Mouse (Mus musculus) brain, embryonic 14.5 days (tissue): ENCODE data around the gene Clmn. TPM values are rescaled to one million over a fixed set of nuclear protein-coding genes. Genes with fewer than 3 reads are reported as not detected.
A peak's percentile ranks its signal among the peaks of the same experiment; 100 is the strongest.
"Not testable (repeated sequence)": the region's sequence is repeated elsewhere in the genome, so short reads cannot be mapped to it uniquely, and the experiment has no call there.

Experiments
- DNase-seq: peaks from one replicate; pipeline ENCODE4 v3.0.0-alpha.2; 2011; ENCODE audit warnings: low read depth
- CTCF ChIP-seq: fragments of 200-500 bp; IDR thresholded peaks from 2 replicates; pipeline ENCODE4 v1.5.1; 2012; ENCODE audit warnings: inconsistent platforms, mild to moderate bottlenecking, moderate library complexity, borderline replicate concordance; ENCODE audit not compliant: insufficient read depth, insufficient read length; ENCODE audit errors: extremely low read depth
- POLR2A ChIP-seq: fragments of 200-500 bp; IDR thresholded peaks from 2 replicates; pipeline ENCODE4 v1.6.1; 2012; ENCODE audit warnings: mild to moderate bottlenecking, inconsistent platforms, borderline replicate concordance; ENCODE audit not compliant: poor library complexity, insufficient read depth, insufficient read length, severe bottlenecking; ENCODE audit errors: extremely low read depth
- polyA plus RNA-seq: library from polyadenylated mRNA; depleted of rRNA; stranded (reverse); fragments of >200 nt; gene quantifications from 2 replicates; pipeline ENCODE4 v1.2.3, GENCODE M21; 2012

Gene Clmn
- polyA plus RNA-seq, 1 experiment: 3.2 TPM

DNA sequence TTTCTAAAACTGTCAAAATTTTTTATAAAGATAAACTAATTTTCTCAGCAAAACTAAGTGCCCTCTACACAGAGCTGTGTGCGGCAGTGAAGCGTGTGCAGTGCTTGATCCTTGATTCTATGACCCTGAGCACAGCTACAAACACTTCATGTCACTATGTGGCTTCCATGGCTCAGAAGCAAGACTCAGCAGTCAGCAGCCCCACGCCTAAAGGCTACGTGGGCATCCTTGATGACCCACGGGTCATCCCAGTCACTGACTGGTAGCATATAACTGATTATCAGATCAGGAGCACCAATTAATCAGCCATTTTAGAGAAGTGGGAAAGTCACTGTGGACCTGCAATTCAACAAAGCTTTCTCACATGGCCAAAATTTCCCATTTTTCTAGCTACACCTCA, 117.6 kb downstream of the Clmn start:
- TF ChIP-seq CTCF: no peak
- no peak for TF ChIP-seq POLR2A
- no peak for DNase-seq

GRCm38 (mm10) chr12:104746601-104747000, 118.3 kb downstream of the Clmn start:
- no peak for DNase-seq
- TF ChIP-seq CTCF (no peak), POLR2A (no peak)

GRCm38 (mm10) chr12:104743687-104744086, 121.2 kb downstream of the Clmn start:
- TF ChIP-seq POLR2A: no peak
- no peak for TF ChIP-seq CTCF
- peak; percentile 87 for DNase-seq

- DNase-seq: no peak
- TF ChIP-seq CTCF (no peak), POLR2A (no peak)
Measured at GRCm38 (mm10) chr12:104742247-104742646, 122.6 kb downstream of the Clmn start.

DNA sequence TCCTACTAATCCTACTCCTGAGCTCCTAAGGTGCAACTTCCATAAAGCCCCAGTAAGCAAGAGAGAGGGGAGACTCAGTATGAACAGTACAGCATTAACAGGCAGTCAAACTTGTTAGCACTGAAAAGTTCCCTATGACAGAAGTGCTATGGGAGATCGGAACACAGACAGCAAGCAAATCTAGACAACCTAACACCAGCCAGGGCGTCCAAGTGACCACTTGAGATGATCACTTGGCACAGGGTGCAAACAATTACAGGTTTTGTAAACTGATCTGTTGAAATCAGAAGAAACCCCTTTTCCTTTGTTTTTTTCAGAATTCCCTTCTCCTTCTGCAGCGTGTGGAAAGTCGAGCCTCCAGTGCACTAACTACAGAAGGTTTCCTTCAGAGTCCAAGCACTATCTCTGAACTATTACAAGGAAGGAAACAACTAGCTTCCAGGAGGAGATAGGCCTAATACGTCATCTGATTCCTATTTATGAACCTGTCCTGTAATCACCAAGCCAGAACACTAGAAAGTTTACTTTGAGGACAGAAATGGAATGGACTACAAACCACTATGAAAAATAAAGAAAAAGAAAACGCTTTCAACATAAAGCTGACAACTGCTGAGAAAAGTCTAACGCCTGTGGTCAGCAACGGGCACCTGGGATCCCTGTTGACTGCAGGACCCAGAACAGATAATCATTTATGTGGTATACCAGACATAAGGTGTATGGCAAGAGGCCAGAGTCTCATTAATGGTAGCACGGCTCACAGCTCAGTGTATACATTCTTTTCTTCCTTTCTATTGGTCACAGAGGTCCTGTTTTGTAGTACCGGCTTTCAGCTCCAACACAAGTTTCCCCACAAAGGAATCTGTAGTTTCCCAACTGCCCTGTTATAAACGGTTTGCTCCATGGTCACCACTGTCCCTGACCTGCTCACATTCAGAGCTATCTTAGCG, 123.8 kb downstream of the Clmn start:
- TF ChIP-seq CTCF (no peak), POLR2A (no peak)
- DNase-seq: peak; percentile 62

DNA sequence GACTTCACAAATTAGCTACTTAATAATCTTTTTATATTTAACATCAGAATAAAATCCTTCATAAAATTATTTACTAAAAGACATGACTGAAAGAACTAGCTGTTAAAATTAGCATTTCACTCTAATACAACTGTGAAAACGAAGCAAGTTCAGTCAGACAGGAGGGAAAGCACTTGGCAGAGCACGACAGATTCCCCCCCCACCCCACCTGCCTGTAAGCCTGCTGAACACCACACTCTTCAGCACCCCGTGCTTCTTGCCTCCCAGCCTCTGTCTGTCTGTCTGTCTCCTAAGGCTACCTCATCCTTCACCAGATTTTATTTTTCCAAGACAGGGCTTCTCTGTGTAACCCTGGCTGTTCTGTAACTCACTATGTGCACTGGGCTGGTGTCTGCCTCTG, 125.9 kb downstream of the Clmn start:
- peak; percentile 53 for DNase-seq
- TF ChIP-seq CTCF (no peak), POLR2A (no peak)

GRCm38 (mm10) chr12:104738446-104738845, 126.4 kb downstream of the Clmn start:
- TF ChIP-seq CTCF (no peak), POLR2A (no peak)
- DNase-seq: peak; percentile 20

DNA sequence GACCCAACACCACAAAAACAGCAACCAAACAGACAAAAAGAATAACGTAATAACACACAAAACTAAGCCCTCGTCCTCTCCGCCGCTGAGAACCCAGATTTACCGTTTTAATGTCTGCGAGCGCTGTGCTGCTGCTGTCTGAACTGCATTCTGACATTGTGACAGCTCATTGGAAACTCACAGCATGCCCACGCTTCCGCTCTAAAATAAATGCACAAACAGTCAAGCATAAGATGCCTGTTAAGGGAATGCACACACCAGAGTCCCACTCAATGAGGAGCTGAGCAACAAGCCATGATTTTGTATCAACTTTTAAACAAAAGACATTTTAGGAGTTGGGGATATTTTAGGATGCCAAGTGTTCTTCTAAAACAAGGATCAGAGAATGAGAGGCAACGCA, 127.2 kb downstream of the Clmn start:
- TF ChIP-seq POLR2A (no peak), CTCF (no peak)
- peak; percentile 62 for DNase-seq

DNA sequence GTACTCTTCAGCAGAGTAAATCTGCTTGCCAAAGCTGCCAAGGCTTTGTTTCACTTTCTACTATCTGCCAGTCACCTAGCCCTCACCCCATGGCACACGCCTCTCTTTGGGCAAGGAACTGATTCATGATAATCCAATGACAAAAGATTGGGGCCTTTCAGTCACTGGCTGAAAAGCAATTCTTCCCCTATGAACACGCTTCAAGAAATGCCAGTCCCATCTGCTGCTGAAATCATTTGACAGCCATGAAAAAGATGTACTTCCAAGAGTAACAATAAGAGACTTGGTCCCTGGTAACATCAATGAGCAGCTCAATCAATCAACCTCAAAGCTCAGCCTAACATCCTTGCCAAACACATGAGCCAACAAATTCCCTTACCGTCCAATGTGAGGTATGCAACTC, 128.9 kb downstream of the Clmn start:
- peak; percentile 75 for DNase-seq

GRCm38 (mm10) chr12:104733165-104733564, 131.7 kb downstream of the Clmn start:
- TF ChIP-seq POLR2A: no peak
- no peak for TF ChIP-seq CTCF
- DNase-seq: no peak

More for the DNA sequence above, 128.9 kb downstream of the Clmn start:
- no peak for TF ChIP-seq POLR2A
- no peak for TF ChIP-seq CTCF

- DNase-seq: peak; percentile 84
- TF ChIP-seq POLR2A (no peak), CTCF (no peak)
Measured at GRCm38 (mm10) chr12:104731782-104732181, 133.1 kb downstream of the Clmn start.

DNA sequence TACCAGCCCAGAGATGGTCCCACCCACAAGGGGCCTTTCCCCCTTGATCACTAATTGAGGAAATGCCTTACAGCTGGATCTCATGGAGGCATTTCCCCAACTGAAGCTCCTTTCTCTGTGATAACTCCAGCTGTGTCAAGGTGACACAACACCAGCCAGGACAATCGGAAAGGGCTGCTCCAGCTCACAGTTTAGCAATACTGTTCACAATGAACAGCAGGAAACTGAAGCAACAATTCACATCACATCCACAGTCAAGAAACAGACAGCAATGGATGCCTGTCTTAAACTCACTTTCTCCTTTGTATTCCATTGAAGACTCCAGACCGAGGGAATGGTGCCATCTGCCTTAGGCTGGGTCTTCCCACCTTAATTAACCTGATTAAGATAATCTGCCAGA, 138.4 kb downstream of the Clmn start:
- not testable (repeated sequence) for DNase-seq
